Mouse (Mus musculus) intestine, postnatal 0 days (tissue): ENCODE results near the gene Epor. TPM values are rescaled to one million over a fixed set of nuclear protein-coding genes. Genes with fewer than 3 reads are reported as not detected.

Source experiments
- ATAC-seq: fragments of 200-750 bp; cut with Nextera tagmentation; 2 replicates; pipeline ENCODE4 v1.8.0; 2017; ENCODE audit warnings: mild to moderate bottlenecking, moderate TSS enrichment, moderate library complexity
- H3K27ac ChIP-seq: fragments of 300-500 bp; sonication (generic); 2 replicates; pipeline ENCODE4 v1.5.1; 2014; ENCODE audit warnings: mild to moderate bottlenecking, low read depth, low read length, moderate library complexity
- H3K27me3 ChIP-seq: fragments of 300-500 bp; sonication (generic); replicated peaks from 2 replicates; pipeline ENCODE4 v1.6.1; 2014; ENCODE audit warnings: low read length, mixed read lengths; ENCODE audit not compliant: control insufficient read depth, insufficient read depth
- H3K36me3 ChIP-seq: fragments of 300-500 bp; sonication (generic); 2 replicates; pipeline ENCODE4 v1.6.1; 2014; ENCODE audit warnings: mild to moderate bottlenecking, moderate library complexity; ENCODE audit not compliant: control insufficient read depth, insufficient read depth
- H3K4me1 ChIP-seq: fragments of 300-500 bp; sonication (generic); replicated peaks from 2 replicates; pipeline ENCODE4 v1.6.1; 2014; ENCODE audit warnings: antibody characterized with exemption, low read length, mixed read lengths; ENCODE audit not compliant: control insufficient read depth, insufficient read depth
- H3K4me2 ChIP-seq: fragments of 300-500 bp; sonication (generic); replicated peaks from 2 replicates; pipeline ENCODE4 v1.6.1; 2014; ENCODE audit warnings: low read depth, mild to moderate bottlenecking, moderate library complexity
- H3K4me3 ChIP-seq: fragments of 300-500 bp; sonication (generic); 2 replicates; pipeline ENCODE4 v1.5.1; 2014; ENCODE audit warnings: low read depth, low read length
- H3K9ac ChIP-seq: fragments of 300-500 bp; sonication (generic); 2 replicates; pipeline ENCODE4 v1.6.1; 2014; ENCODE audit warnings: mild to moderate bottlenecking, low read depth, low read length
- H3K9me3 ChIP-seq: fragments of 300-500 bp; sonication (generic); 2 replicates; pipeline ENCODE4 v1.6.1; 2016; ENCODE audit warnings: mixed run types; ENCODE audit not compliant: control insufficient read depth
- CTCF ChIP-seq: sonication (generic); IDR thresholded peaks from 2 replicates; pipeline ENCODE4 v1.5.1; 2016; ENCODE audit warnings: low read depth, mild to moderate bottlenecking, control low read depth, antibody characterized with exemption, moderate library complexity
- WGBS: fragments of 180-500 bp; shearing (Covaris S2); extraction: QIAGEN DNeasy Blood & Tissue Kit; methylation state at CpG from one replicate; pipeline ENCODE4 v1.1.7; 2014; 5-methylcytosine and 5-hydroxymethylcytosine counted together
- polyA plus RNA-seq: library from polyadenylated mRNA; unstranded; fragments of >200 nt; fragmentation: Nextera tagmentation; extraction: Ambion mirVana; gene quantifications from 2 replicates; pipeline ENCODE4 v1.2.1, GENCODE M21; 2015

The Epor gene
- polyA plus RNA-seq, 1 experiment from 2014 or later = 3.8 TPM

- Histone ChIP-seq H3K4me1 (peaks cover 5% of the 10 kb centered on the region; the same call in 1 of the 2 replicates), H3K9ac (peak within 1 kb of the TSS; percentile 50), H3K4me3 (peak within 1 kb of the TSS; percentile 54), H3K36me3 (no peaks in the 10 kb centered on the region; the same call in 1 of the 2 replicates), H3K27me3 (no peaks in the 10 kb centered on the region), H3K9me3 (no peaks in the 10 kb centered on the region), H3K27ac (peak within 1 kb of the TSS; percentile 29; the same call in 1 of the 2 replicates), H3K4me2 (peak within 1 kb of the TSS; percentile 70)
- TF ChIP-seq CTCF = no peak
- peak; percentile 98 for ATAC-seq
- whole genome bisulfite sequencing = under 1% methylated on average over 28 of the region's 28 CpGs
Observed at GRCm38 (mm10) chr9:21927208-21927753, 36.0 kb downstream of the Epor start, which contains the start of the genes Ccdc159 and Tmem205. Ccdc159 (plus strand) TSS chr9:21927471. Tmem205 (minus strand) TSS chr9:21927556.

DNA sequence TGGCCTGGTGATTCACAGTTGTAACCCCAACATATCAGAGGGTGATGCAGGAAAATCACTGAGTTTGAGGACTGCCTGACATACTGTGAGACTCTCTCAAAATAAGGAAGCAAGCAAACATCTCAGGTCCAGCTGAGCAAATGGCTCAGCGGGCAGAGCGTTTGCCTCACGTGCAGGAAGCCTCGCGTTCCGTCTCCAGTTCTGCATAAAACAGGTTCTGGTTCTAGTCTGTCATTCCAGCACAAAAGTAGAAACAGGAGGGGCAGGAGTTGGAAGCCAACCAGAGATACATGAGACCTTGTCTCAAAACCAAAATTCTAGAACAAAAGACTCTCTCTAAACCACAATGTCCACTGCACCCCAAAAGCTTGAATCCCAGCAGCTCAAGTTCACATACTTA is 36.5 kb downstream of the Epor start:
- Histone ChIP-seq H3K9me3 (no peaks in the 10 kb centered on the region), H3K4me2 (peak overlapping the region; percentile 70), H3K36me3 (no peaks in the 10 kb centered on the region; the same call in 1 of the 2 replicates), H3K4me3 (peak overlapping the region; percentile 54), H3K4me1 (peaks cover 5% of the 10 kb centered on the region; the same call in 1 of the 2 replicates), H3K27me3 (no peaks in the 10 kb centered on the region), H3K27ac (peak overlapping the region; percentile 29; the same call in 1 of the 2 replicates), H3K9ac (peak overlapping the region; percentile 50)
- ATAC-seq = no peak
- WGBS = 2% methylated on average over 6 of the region's 6 CpGs
- no peak for TF ChIP-seq CTCF

DNA sequence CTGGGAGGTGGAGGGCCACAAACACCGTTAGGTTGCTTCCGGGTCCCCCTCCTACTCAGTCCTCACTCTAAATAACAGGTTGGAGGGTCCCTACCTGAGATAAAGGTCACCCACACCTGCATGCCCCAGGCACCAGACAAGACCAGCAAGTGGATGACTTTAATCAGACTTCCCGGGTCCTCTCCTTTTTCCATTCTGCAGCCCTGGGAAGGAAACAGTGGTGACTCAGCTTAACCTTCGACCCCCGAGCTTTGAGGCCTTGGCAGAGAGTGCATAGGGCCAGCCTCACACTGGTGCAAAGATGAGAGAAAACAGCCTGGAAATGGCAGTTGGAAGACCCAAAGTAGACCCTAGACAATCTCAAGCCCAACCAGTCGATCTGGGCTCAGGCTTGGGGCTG is 37.2 kb downstream of the Epor start:
- no peak for ATAC-seq
- WGBS = 50% methylated on average over 6 of the region's 6 CpGs
- Histone ChIP-seq H3K4me2 (peak overlapping the region; percentile 70), H3K27me3 (no peaks in the 10 kb centered on the region), H3K36me3 (no peaks in the 10 kb centered on the region; the same call in 1 of the 2 replicates), H3K4me3 (peak overlapping the region; percentile 54; the same call in 1 of the 2 replicates), H3K27ac (no peak overlapping the region; the same call in 1 of the 2 replicates), H3K4me1 (peaks cover 5% of the 10 kb centered on the region; the same call in 1 of the 2 replicates), H3K9me3 (no peaks in the 10 kb centered on the region), H3K9ac (no peak overlapping the region)
- no peak for TF ChIP-seq CTCF

DNA sequence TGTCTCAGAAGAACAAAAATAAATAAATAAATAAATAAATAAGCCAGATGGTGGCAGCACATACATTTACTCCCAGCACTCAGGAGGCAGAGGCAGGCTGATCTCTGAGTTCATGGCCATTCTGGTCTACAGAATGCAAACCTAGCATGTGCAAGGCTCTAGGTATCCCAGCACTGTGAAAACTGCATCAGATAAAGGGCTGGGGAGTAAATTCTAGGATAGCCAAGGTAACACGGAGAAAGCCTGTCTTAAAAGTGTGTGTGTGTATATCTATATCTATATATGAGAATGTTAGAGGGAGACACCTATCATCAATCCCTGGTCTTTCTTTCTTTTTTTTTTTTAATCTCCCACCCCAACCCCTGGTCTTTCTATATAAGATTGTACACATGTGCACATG is 37.8 kb downstream of the Epor start:
- H3K4me3 ChIP-seq = no peak overlapping the region
- no peak overlapping the region for H3K4me2 ChIP-seq
- no peaks in the 10 kb centered on the region for H3K27me3 ChIP-seq
- no peak for ATAC-seq
- no peaks in the 10 kb centered on the region; the same call in 1 of the 2 replicates for H3K36me3 ChIP-seq
- peaks cover 5% of the 10 kb centered on the region; the same call in 1 of the 2 replicates for H3K4me1 ChIP-seq
- no peak overlapping the region for H3K9ac ChIP-seq
- TF ChIP-seq CTCF = no peak
- no peak overlapping the region for H3K27ac ChIP-seq
- no peaks in the 10 kb centered on the region for H3K9me3 ChIP-seq
- WGBS = 97% methylated on average over 1 of the region's 1 CpGs

DNA sequence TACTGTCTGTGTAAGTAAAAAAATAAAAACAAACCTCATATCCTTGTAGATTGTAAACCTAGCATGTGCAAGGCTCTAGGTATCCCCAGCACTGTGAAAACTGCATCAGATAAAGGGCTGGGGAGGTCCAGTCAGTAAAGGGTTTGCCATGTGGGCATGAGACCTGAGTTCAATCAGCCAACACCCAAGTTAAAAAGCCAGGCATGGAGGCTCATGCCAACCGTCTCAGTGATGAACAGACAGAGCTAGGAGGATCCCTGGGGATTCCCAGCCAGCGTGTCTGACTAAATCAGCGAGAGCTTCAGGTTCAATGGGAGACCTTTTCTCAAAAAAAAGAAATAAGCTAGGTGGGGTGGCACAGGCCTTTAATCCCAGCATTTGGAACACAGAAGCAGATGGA is 38.3 kb downstream of the Epor start:
- no peak overlapping the region for H3K4me3 ChIP-seq
- no peaks in the 10 kb centered on the region for H3K9me3 ChIP-seq
- no peak overlapping the region for H3K4me2 ChIP-seq
- no peaks in the 10 kb centered on the region for H3K27me3 ChIP-seq
- 94% methylated on average over 3 of the region's 3 CpGs for WGBS
- H3K27ac ChIP-seq = no peak overlapping the region
- ATAC-seq = no peak
- H3K36me3 ChIP-seq = no peaks in the 10 kb centered on the region; the same call in 1 of the 2 replicates
- H3K4me1 ChIP-seq = peaks cover 5% of the 10 kb centered on the region; the same call in 1 of the 2 replicates
- H3K9ac ChIP-seq = no peak overlapping the region
- TF ChIP-seq CTCF = no peak

GRCm38 (mm10) chr9:21924099-21924493 is 39.2 kb downstream of the Epor start:
- H3K4me2 ChIP-seq = no peak overlapping the region
- H3K4me3 ChIP-seq = no peak overlapping the region
- no peaks in the 10 kb centered on the region for H3K27me3 ChIP-seq
- 33% methylated on average over 6 of the region's 6 CpGs for WGBS
- ATAC-seq = no peak
- peaks cover 5% of the 10 kb centered on the region; the same call in 1 of the 2 replicates for H3K4me1 ChIP-seq
- H3K9ac ChIP-seq = no peak overlapping the region
- H3K27ac ChIP-seq = no peak overlapping the region
- no peaks in the 10 kb centered on the region for H3K9me3 ChIP-seq
- H3K36me3 ChIP-seq = no peaks in the 10 kb centered on the region; the same call in 1 of the 2 replicates
- no peak for TF ChIP-seq CTCF
